Mouse (Mus musculus): ENCODE results near the gene 1700080O16Rik.

DNA sequence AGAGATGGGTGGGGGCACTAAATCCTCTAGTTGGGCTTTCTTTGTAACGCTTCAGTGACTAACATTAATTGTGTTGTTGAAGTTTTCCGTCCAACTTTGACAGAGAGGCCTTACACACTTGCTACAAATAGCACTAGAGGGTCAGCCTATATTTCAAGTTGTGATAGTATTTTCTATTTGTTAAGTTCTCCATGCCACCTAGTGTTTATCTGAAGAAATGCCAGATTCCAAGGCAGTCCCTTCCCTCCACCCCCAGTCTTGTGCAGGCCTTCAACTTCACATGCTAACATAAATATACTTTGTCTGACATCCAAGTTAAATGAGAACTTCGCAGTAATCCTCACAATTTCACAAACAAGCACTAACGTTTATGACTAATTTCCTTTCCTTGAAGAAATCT is 26.9 kb upstream of the 1700080O16Rik start:
- TF ChIP-seq POLR2A (IDR thresholded peaks at IDR 0.05; ENCODE audit: control insufficient read depth, extremely low read depth, insufficient read depth, low read length, poor library complexity): no peak
- no peak for TF ChIP-seq CTCF (IDR thresholded peaks at IDR 0.05; ENCODE audit: borderline replicate concordance, control insufficient read depth, extremely low read depth, insufficient read depth, low read length, poor library complexity)
